Mouse (Mus musculus) hindbrain, postnatal 0 days (tissue): Measurements from ENCODE around the gene Srsf4. TPM values are rescaled to one million over a fixed set of nuclear protein-coding genes. Genes with fewer than 3 reads are reported as not detected.
A peak's percentile ranks its signal among the peaks of the same experiment; 100 is the strongest.

ENCODE experiments used
- ATAC-seq: fragments of 200-750 bp; cut with Nextera tagmentation; 2 replicates; pipeline ENCODE4 v1.8.0; 2017; ENCODE audit warnings: mild to moderate bottlenecking, moderate TSS enrichment, moderate library complexity
- DNase-seq: peaks from one replicate; pipeline ENCODE4 v3.0.0-alpha.2; 2015; ENCODE audit warnings: low spot score
- H3K27ac ChIP-seq: fragments of 300-500 bp; sonication (generic); 2 replicates; pipeline ENCODE4 v1.5.1; 2014; ENCODE audit warnings: mild to moderate bottlenecking
- H3K27me3 ChIP-seq: fragments of 300-500 bp; sonication (generic); 2 replicates; pipeline ENCODE4 v1.6.1; 2014; ENCODE audit warnings: low read length, mixed read lengths; ENCODE audit not compliant: insufficient read depth
- H3K36me3 ChIP-seq: fragments of 300-500 bp; sonication (generic); 2 replicates; pipeline ENCODE4 v1.6.1; 2014; ENCODE audit warnings: low read length, mixed read lengths; ENCODE audit not compliant: insufficient read depth
- H3K4me1 ChIP-seq: fragments of 300-500 bp; sonication (generic); 2 replicates; pipeline ENCODE4 v1.6.1; 2014; ENCODE audit warnings: antibody characterized with exemption, low read length, mixed read lengths; ENCODE audit not compliant: insufficient read depth
- H3K4me2 ChIP-seq: fragments of 300-500 bp; sonication (generic); 2 replicates; pipeline ENCODE4 v1.6.1; 2014; ENCODE audit warnings: low read depth, mild to moderate bottlenecking, low read length, moderate library complexity, mixed read lengths
- H3K4me3 ChIP-seq: fragments of 300-500 bp; sonication (generic); 2 replicates; pipeline ENCODE4 v1.5.1; 2014; ENCODE audit warnings: low read length
- H3K9ac ChIP-seq: fragments of 300-500 bp; sonication (generic); replicated peaks from 2 replicates; pipeline ENCODE4 v1.6.1; 2014; ENCODE audit warnings: mild to moderate bottlenecking, low read length, moderate library complexity, mixed read lengths
- H3K9me3 ChIP-seq: fragments of 300-500 bp; sonication (generic); 2 replicates; pipeline ENCODE4 v1.6.1; 2016; ENCODE audit warnings: low read length, mixed read lengths
- CTCF ChIP-seq: IDR thresholded peaks from 2 replicates; pipeline ENCODE4 v1.5.1; 2016; ENCODE audit warnings: antibody characterized with exemption, control low read depth, low read depth
- whole genome bisulfite sequencing: fragments of 180-500 bp; shearing (Covaris S2); extraction: QIAGEN DNeasy Blood & Tissue Kit; methylation state at CpG from one replicate; pipeline ENCODE4 v1.1.7; 2014; 5-methylcytosine and 5-hydroxymethylcytosine counted together
- polyA plus RNA-seq: library from polyadenylated mRNA; unstranded; fragments of >200 nt; fragmentation: Nextera tagmentation; extraction: Ambion mirVana; gene quantifications from 2 replicates; pipeline ENCODE4 v1.2.1, GENCODE M21; 2015
- total RNA-seq: library from RNA; depleted of rRNA; stranded (reverse); fragments of >200 nt; gene quantifications from 2 replicates; pipeline ENCODE4 v1.2.3, GENCODE M21; 2014

Srsf4 gene
- total and polyA plus RNA-seq, 2 experiments from 2014 or later: 25.9 to 76.0 TPM

- Histone ChIP-seq H3K36me3 (no peaks in the 10 kb centered on the region), H3K4me2 (no peak overlapping the region), H3K9ac (no peak overlapping the region), H3K9me3 (no peaks in the 10 kb centered on the region), H3K27ac (no peak overlapping the region), H3K4me1 (peaks cover 12% of the 10 kb centered on the region), H3K4me3 (no peak overlapping the region), H3K27me3 (0 out of 2 replicates have a peak, but pooled peaks cover 28% of the 10 kb centered on the region)
- TF ChIP-seq CTCF: no peak
- WGBS: 65% methylated on average over 10 of the region's 10 CpGs
- ATAC-seq (no peak), DNase-seq (no peak)
Measured at GRCm38 (mm10) chr4:131913526-131913925, 40.1 kb downstream of the Srsf4 start.

GRCm38 (mm10) chr4:131914046-131914643, 40.7 kb downstream of the Srsf4 start:
- DNase-seq (peak; percentile 45), ATAC-seq (no peak)
- TF ChIP-seq CTCF: no peak
- Histone ChIP-seq H3K9ac (no peak overlapping the region), H3K27me3 (peaks cover 35% of the 10 kb centered on the region; the same call in 1 of the 2 replicates), H3K9me3 (no peaks in the 10 kb centered on the region), H3K36me3 (no peaks in the 10 kb centered on the region), H3K4me1 (peaks cover 12% of the 10 kb centered on the region), H3K27ac (no peak overlapping the region), H3K4me3 (no peak overlapping the region), H3K4me2 (no peak overlapping the region)
- WGBS: 13% methylated on average over 9 of the region's 9 CpGs

- no peaks in the 10 kb centered on the region for H3K9me3 ChIP-seq
- no peak overlapping the region for H3K27ac ChIP-seq
- TF ChIP-seq CTCF: no peak
- DNase-seq: peak; percentile 51
- WGBS: 4% methylated on average over 31 of the region's 31 CpGs
- peak overlapping the region; percentile 55 for H3K4me2 ChIP-seq
- H3K4me3 ChIP-seq: peak overlapping the region; percentile 23
- H3K9ac ChIP-seq: no peak overlapping the region; the same call in 1 of the 2 replicates
- H3K36me3 ChIP-seq: no peaks in the 10 kb centered on the region
- H3K4me1 ChIP-seq: peaks cover 12% of the 10 kb centered on the region
- H3K27me3 ChIP-seq: peaks cover 39% of the 10 kb centered on the region; the same call in 1 of the 2 replicates
- ATAC-seq: no peak
Measured at GRCm38 (mm10) chr4:131914891-131915469, 41.6 kb downstream of the Srsf4 start.

- no peak overlapping the region for H3K4me2 ChIP-seq
- no peak overlapping the region for H3K4me3 ChIP-seq
- TF ChIP-seq CTCF: no peak
- H3K4me1 ChIP-seq: peaks cover 7% of the 10 kb centered on the region
- H3K27ac ChIP-seq: no peak overlapping the region
- peaks cover 39% of the 10 kb centered on the region; the same call in 1 of the 2 replicates for H3K27me3 ChIP-seq
- no peaks in the 10 kb centered on the region for H3K9me3 ChIP-seq
- ATAC-seq (no peak), DNase-seq (no peak)
- H3K36me3 ChIP-seq: no peaks in the 10 kb centered on the region
- H3K9ac ChIP-seq: no peak overlapping the region
- WGBS: 29% methylated on average over 13 of the region's 13 CpGs
Measured at GRCm38 (mm10) chr4:131915821-131916328, 42.5 kb downstream of the Srsf4 start.

- WGBS: 10% methylated on average over 15 of the region's 15 CpGs
- peak; percentile 86 for TF ChIP-seq CTCF
- Histone ChIP-seq H3K36me3 (no peaks in the 10 kb centered on the region), H3K9me3 (no peaks in the 10 kb centered on the region), H3K4me2 (no peak overlapping the region), H3K4me1 (peaks cover 7% of the 10 kb centered on the region; the same call in 1 of the 2 replicates), H3K27me3 (peaks cover 39% of the 10 kb centered on the region; the same call in 1 of the 2 replicates), H3K9ac (no peak overlapping the region), H3K4me3 (no peak overlapping the region), H3K27ac (no peak overlapping the region)
- ATAC-seq (peak; percentile 54; the same call in 1 of the 2 replicates), DNase-seq (peak; percentile 65)
Measured at GRCm38 (mm10) chr4:131916425-131916824, 43.0 kb downstream of the Srsf4 start.

GRCm38 (mm10) chr4:131917010-131917555, 43.7 kb downstream of the Srsf4 start:
- no peaks in the 10 kb centered on the region for H3K36me3 ChIP-seq
- H3K4me1 ChIP-seq: peaks cover 7% of the 10 kb centered on the region; the same call in 1 of the 2 replicates
- WGBS: 84% methylated on average over 10 of the region's 10 CpGs
- no peak overlapping the region for H3K4me2 ChIP-seq
- no peak overlapping the region for H3K9ac ChIP-seq
- H3K27ac ChIP-seq: no peak overlapping the region
- H3K4me3 ChIP-seq: no peak overlapping the region
- no peak for TF ChIP-seq CTCF
- no peak for ATAC-seq
- no peaks in the 10 kb centered on the region for H3K9me3 ChIP-seq
- H3K27me3 ChIP-seq: peaks cover 41% of the 10 kb centered on the region
- no peak for DNase-seq
